Mouse (Mus musculus) kidney, adult 11 months (tissue): Measurements from ENCODE around the gene Ergic3.

Experiments
- DNase-seq: peaks from one replicate; pipeline ENCODE4 v3.0.0; 2022

The Ergic3 gene

DNA sequence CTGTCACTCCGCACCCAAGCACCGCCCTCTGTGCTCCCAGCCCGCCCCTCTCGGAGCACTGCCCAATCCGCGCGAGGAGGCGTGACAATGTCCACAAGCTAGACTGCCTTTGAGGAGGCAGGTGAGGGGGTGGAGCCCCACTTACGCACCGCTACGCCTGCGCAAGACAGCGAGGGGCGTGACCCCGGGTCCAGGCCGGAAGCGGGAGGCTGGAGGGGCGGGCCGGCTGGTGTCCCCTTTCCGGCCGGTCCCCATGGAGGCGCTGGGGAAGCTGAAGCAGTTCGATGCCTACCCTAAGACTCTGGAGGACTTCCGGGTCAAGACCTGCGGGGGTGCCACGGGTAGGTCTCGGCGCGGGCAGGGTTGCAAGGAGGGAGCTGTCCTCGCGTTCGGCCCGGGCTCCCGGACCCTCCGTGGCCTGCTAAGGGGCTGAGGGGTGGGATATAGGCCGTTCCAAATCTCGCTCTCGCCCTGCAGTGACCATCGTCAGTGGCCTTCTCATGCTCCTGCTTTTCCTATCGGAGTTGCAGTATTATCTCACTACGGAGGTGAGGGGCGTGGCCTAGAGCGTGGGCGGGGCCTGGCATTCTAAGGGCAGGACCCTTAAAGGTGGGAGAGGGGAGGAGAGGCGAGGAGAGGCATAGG is at the start of gene Ergic3, which contains the start of gene 6430550D23Rik:
TSS of gene Ergic3 (plus strand) at position 158 of the 645 bp plus-strand sequence.
TSS of gene 6430550D23Rik (minus strand) at position 90 of the 645 bp plus-strand sequence.
- DNase-seq = peak; percentile 100

DNA sequence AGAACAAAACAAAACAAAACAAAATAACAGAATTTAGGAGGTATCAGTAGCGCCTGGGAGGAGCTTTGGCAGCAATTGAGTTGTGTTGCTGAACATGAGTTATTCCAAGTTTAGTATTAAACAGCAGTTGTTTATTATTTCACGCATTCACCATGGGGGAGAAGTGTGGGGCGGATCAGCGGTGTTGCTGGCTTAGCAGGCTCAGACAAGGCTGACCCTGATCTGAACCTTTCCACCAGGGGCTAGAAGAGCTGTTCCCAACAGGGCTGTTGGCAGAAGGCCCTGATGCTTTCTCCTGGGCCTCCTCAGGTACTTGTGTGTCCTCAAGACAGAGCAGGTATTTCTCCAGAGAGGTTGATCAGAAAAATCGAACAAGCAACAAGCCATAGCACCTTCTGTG is 47.9 kb upstream of the Ergic3 start:
- DNase-seq = peak; percentile 48

DNA sequence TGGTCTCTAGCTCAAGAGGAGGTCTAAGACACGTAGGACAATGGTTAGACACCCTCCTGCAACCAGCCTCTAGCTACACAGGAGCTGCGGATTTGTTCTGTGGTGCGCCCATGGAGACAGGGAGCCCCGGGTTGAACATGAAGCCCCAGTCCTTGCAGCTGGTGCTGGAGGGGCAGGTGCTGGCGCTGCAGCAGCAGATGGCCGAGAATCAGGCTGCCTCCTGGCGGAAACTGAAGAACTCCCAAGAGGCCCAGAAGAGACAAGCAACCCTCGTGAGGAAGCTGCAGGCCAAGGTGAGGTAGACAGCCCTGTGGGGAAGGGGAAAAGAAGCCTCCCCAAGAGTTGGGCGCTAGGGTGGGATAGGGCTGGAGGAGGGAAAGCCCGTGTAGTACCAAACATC is 46.0 kb upstream of the Ergic3 start:
- no peak for DNase-seq

DNA sequence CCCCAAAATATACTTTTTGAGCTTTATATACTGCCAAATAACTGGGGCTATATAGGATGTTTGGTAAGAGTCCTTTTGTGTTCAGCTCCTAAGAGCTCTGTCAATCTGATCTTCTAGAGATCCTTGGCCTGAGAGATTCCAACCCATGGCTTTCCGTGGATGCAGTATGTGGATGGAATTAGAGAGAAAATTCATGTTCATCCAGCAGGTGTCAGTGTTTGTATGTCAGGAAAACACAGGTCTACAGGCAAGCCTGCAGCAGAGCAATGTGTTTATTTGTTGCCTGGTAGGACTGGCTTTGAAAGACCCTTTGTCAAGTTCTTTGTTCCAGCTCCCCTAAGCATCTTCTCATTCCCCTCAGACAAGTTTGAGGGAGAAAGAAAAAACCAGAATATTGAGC is 44.9 kb upstream of the Ergic3 start:
- DNase-seq = no peak

DNA sequence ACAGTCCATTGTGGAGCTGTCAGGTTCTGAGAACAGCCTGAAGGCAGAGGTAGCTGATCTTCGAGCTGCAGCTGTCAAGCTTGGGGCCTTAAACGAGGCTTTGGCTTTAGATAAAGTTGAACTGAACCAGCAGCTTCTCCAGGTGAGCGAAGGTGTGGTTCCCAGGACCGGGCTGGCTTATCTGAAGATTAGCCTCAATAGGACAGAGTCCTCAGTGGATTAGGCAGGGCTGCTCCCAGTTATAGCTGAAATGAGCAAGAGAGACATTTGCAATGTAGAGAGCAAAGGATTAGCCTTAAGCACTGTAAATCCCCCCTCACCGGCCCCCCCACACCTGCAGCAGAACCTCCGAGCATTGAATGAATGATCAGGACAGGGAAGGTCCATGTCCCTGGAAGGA is 34.5 kb upstream of the Ergic3 start:
- no peak for DNase-seq

DNA sequence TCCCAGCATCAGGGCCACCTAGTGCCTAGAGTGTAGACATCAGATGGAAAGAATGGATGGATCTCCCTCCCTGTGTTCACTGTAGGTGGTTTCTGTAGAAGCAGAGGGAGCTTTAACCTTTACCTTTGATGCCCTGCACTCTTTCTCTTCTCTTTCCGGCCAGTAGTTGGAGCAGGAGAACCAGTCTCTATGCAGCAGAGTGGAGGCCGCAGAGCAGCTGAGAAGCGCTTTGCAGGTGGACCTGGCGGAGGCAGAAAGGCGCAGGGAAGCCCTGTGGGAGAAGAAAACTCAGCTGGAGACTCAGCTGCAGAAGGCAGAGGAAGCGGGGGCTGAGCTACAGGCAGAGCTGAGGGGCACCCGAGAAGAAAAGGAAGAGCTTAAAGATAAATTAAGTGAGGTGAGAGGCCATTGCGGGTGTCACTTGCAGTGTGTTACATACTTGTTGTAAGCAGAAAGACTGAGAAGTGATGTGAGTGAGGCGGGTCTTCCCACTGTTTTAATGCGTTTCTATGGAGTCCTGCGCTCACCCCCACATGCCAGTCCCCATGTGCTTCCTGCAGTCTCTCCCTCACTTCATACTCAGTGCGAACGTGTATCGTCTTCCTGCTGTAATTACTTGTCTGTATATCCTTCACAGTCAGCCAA is 33.6 kb upstream of the Ergic3 start:
- DNase-seq = no peak

DNA sequence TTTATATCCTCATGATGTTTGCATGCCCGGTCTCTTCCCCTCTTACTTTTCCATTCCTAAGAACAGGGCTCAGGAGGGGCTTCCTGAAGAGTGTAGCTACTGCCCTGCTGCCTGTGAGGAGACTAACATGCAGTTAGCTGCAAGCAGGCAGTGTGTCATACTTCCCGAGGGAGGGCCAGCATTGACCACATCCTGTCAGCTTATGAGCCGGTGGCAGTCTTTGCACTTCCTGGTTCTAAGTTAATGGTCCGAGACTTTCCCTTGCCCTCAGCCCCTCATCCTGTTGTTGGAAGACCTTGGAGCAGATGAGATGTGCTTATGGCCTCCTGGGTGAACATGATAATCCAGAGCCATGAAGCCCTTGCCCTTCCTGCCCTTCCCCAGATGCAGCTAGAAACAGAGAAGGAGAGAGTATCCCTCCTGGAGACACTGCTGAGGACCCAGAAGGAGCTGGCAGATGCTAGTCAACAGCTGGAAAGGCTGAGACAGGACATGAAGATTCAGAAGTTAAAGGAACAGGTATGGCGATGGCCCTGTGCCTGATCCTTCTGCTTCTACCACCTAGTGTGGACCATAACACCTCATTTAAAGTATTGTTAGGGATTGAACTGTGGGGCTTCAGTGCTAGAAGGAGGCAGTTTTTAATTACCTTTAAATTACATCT is 28.4 kb upstream of the Ergic3 start:
- DNase-seq = peak; percentile 23

DNA sequence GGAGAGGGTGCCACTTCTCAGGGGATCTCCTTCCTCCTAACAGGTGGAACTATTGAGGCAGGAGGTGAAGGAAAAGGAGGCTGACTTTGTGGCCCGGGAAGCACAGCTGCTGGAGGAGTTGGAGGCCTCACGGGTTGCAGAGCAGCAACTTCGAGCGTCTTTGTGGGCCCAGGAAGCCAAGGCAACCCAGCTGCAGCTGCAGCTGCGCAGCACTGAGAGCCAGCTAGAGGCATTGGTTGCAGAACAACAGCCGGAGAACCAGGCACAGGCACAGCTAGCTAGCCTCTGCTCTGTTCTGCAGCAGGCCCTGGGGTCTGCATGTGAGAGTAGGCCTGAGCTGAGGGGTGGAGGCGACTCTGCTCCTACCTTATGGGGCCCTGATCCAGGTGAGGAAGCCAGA is 22.1 kb upstream of the Ergic3 start:
- DNase-seq = no peak

DNA sequence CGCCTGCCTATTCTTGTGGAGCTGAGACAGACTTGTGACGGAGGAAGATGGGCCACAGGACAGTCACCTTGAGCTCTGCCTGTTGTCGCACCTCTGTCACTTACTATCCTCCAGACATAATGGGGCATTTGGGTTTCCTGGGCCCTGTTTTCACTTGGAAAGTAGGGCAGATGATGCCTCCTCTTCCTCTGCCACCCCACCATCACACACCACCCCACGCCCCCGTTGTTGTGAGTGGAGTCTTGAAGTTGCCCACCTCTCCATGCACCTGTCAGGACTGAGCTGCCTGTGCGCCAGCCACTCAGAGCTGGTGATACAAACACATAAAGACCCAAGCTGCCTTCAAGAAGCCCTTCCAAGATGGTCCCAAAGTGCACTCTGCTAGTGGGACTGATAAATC is 20.7 kb upstream of the Ergic3 start:
- DNase-seq = no peak

DNA sequence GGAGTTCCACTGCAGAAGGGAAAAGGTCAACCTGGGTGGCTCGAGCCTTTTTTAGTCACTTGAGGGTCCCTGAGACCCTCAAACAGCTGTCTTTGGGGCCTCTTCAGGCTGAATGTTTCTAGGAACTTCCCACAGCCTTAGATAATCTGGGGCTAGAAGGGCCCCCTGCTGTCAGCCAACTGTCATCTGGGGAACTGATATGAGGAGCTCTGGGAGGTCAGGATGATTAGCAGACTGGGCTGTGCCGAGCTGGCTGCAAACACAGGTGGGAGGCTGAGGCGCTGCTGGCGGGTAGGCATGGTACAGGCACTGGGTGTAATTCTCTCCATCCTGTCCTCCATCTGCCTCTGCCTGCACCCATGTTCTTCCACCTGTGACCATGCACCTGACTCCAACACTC is 18.8 kb upstream of the Ergic3 start:
- DNase-seq = no peak

DNA sequence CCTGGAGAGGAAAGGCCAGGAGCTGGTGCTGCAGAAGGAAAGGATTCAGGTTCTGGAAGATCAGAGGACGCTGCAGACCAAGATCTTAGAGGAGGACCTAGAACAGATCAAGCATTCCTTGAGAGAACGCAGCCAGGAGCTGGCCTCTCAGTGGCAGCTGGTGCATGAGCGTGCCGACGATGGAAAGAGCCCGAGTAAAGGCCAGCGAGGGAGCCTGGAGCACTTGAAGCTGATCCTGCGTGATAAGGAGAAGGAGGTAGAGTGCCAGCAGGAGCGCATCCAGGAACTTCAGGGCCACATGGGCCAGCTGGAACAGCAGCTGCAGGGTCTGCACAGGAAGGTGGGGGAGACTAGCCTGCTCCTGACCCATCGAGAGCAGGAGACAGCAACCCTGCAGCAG is 16.7 kb upstream of the Ergic3 start:
- DNase-seq = no peak

DNA sequence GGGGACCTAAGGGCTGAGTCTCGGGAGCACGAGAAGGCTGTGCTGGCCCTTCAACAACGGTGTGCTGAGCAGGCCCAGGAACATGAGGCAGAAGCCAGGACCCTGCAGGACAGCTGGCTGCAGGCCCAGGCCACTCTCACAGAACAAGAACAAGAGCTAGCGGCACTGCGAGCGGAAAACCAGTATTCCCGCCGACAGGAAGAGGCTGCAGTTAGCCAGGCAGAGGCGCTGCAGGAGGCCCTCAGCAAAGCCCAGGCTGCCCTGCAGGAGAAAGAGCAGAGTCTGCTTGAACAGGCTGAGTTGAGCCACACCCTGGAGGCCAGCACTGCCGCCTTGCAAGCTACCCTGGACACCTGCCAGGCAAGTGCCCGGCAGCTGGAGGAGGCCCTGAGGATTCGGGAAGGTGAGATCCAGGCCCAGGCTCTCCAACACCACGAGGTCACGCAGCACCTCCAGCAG is 16.0 kb upstream of the Ergic3 start:
- DNase-seq = peak; percentile 87

DNA sequence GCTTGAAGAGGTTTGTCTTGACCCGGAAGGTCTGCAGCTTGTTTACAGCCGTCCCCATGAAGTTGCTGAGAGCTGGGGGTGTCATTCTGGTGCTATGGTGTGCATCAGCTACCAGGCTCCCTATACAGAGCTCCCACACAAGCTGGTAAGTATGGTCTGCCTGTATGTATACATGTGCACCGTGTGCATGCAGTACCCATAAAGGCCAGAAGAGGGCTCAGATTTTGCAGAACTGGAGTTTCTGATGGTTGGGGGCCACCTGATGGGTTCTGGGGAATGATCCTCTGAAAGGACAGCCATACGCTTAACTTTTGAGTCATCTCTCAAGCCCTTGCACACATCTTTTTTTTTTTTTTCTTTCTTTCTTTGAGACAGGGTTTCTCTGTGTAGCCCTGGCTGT is 2.5 kb upstream of the Ergic3 start:
- DNase-seq = no peak

DNA sequence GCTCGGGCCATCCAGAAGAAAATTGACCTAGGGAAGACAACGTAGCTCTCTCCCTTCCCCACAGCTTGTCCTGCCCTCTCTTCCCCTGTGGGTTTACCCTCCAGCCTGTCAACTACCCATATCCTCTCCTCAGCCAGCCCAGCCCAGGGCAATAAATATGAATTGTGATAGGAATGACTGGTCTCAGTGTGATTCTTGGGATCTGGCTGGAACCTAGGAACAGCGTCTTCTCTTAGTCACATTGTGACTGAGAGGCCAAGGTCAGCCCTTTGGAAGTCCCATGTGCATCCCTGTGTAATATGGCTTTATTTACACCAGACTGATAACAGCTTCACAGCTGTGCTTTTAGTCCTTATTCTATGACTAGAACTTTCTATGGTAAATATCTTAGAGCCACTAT is 10.3 kb downstream of the Ergic3 start:
- DNase-seq = no peak

DNA sequence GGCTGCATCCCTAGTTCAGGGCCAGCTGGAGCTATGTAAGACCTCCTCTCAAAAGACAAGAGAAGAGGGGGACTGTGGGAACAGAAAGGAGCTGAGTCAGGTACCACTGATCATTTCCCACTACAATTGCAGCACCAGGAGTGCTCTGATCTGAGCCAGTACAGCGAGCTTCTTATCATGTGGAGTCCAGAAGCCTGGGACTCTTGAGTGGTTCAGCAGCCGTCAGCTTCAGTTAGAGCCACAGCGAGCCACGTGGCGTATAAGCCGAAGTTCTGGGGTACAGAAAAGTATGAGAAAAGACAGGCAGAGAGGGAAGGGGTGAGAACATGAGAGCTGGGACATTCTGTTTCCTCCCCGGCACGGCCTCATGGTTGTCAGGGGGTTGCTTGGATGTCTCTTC is 13.4 kb downstream of the Ergic3 start:
- DNase-seq = no peak

DNA sequence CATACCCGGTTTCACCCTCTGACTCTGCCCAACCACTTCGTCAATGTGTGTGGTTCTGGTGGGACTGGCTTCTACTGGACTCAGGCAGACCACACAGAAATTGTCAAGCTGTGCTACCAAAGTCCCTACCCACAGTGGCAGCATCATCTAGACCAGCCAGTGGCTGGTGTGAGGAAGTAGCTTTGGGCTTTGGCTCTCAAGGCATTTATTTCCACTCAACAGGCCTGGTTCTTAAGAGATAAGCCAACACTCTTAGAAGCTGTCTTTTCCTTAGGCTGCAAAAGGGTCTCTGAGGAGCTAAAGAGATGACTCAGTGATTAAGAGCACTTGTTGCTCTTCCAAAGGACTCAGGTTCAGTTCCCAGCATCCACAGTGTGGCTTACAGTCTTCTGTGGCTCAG is 13.9 kb downstream of the Ergic3 start:
- DNase-seq = no peak

DNA sequence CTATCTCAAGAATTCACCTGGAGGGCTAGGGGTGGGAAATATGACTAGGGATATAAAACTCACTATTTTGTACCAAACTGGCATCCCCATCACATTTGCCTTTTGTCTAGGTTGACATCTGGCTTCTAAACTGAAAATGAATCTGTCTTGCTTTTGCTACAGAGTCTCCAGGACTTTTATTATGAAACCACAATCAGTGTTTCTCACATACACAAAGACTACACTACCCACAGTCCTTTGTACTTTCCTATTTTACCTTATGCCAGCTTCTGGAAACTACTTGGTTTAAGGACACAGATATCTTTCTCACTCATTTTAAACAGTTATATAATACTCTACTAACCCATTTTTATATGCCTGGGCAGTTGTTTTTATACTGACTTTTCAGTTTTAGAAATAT is 17.6 kb downstream of the Ergic3 start:
- DNase-seq = no peak

DNA sequence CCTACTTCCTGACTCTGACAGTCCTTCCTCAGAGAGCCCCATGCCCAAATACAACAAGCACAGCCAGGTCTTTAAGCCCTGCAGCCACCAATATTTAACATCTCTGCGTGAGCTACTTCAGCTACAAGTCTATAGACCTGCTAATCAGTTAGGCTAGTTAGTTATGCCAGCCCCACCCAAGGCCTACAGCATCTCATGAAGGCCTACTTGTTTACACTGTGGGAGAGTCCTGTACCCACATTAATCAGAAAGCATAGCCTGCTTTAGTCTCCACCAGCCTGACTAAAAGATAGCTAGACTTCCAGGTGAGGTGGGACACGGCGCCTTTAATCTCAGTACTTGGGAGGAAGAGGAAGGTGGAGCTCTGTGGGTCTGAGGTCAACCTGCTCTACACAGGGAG is 31.5 kb downstream of the Ergic3 start:
- no peak for DNase-seq

DNA sequence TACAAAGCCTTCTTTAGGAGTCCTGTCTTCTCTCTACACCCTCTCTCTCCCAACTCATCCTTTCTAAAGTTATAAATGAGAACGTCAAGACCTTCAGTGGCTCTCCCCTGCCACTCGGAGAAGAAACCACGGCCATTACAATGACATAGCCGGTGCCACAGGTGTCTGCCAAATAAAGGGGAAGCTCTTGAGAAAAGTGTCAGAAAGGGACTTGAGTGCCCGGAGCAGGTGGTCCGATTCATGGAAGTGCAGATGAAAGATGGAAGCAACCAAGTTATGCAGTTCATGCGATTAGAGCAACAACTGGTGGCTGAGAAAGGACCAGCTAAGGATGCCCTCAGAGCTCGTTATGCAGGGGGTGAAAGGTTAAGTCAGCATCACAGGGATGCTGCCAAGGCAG is 35.1 kb downstream of the Ergic3 start:
- no peak for DNase-seq

DNA sequence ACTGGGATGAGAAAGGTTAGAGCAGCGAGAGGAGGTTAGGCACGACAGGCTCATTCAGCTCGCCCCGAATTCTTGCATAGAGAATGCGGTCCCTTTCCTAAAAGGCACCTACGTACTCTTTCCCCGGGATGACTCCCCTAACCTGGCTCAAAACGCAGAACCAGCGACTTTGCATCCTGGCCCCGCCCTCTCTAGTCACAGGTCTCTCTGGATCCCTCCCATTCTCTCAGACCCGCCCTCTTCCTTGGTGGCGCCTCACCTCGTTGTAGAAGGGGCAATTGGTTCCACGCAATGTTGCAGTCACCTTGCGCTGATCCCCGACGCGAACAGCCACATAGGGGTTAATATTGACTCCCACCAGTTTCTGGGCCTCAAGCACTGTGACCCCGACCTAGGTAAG is 40.1 kb downstream of the Ergic3 start:
- DNase-seq = no peak

DNA sequence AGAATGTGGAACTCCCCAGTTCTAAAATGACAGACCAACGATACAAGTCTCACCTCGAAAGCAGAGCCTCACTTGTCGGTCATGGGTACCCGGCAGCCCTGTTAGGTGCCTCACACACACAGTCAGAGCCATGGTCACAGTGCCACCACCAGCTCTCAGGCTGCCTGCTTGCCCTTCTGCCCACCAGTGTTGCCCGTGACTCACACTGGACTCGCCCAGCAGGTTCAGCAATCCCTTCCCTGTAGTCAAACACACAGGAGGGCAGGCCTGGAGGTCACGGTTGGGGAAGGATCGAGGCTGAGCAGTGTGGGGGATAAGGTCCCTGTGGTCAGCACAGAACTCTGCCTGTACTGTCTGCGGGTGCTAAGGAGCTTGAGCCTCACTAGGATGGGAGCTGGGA is 45.0 kb downstream of the Ergic3 start, which contains the start of gene Fer1l4:
TSS of gene Fer1l4 (minus strand) at position 132 of the 400 bp plus-strand sequence.
- DNase-seq = no peak

DNA sequence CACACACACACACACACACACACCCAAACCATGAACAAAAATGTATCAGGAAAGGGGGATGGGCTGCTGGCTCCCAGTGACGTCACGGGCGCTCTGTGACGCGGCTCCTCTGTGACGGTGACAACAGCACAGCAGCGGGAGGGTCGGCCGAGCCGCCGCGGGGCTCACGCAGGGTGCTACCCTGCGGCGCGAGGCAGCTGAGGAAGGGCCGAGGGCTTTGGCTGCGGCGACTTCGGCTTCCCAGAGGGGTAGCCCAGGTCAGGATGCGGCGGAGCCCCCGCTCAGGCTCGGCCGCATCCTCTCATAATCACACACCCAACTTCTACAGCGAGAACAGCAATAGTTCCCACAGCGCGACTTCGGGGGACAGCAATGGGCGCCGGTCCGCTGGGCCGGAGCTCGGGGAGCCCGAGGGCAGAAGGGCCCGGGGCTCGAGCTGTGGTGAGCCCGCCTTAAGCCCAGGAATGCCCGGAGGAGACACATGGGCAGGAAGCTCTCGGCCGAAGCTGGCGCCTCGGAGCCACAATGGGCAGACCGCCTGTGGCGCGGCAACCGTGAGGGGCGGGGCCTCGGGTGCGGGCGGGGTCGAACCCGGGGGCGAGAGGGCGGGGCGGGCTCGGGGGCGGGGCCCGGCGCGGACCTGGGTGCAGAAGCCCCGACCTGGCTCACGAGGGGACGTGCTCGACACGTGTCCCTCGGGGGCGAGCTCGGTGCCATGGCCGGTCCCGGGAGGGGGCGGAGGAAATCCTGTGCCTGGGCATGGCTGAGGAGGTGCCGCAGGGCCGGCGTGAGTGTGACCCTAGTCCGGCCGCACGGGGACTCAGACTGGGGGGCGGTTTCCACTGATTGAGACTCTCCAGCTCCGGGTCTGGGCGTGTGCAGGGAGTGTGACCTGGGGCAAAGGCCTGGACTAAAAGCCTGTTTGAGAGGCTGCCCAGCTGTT is 57.5 kb downstream of the Ergic3 start, which contains the start of gene Spag4:
TSS of gene Spag4 (plus strand) at position 77 of the 943 bp plus-strand sequence.
- peak; percentile 70 for DNase-seq

DNA sequence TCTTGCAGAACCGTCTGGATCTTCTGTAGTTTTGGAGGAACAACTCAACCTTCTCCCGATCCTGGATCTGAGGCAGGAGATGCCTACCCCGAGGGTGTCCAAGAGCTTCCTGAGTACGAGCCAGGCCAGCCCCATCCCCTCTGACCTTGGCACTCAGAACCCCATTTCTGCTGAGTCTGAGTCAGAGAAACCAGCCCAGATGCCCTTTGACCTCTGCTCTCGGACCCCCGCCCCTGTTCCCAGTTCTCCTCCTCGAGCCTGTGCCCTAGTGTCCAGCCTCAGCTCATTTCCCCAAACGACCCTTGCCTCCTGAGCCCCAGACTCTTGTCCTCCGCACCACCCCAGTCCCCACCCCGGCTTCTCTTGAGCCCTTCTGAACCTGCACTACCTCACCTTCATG is 58.3 kb downstream of the Ergic3 start:
- DNase-seq = peak; percentile 23
